Mouse (Mus musculus): ENCODE measurements around the gene Baz2b.

Baz2b gene

DNA sequence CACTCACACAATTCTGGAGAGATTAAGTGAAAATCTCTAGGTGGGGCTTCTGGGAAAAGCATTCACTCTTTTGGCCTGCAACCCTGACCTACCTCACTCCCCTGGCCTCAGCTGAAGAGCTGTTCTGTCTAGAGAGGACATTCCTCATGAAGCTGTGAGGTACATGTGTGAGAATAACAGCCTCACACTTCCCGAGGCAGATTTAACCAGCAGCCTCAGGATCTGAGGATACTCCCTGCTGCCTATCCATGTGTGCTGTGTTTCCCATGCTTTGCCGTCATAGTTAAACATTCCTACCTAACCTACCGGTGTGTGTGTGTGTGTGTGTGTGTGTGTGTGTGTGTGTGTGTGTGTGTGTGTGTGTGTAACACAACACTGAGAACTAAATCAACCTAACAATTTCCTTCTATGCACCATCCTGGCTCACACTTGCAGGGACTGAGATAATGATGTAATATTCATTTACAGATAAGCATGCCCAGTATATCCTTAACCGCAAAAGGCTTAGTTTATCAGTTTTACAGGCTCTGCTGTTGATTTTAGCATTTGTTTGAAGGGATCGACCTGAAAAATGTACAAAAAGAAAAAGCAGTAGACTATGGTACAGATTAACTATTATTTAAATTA is 206.5 kb downstream of the Baz2b start:
- no peak for DNase-seq (ENCODE audit: low read depth, low spot score)

- no peak for DNase-seq (ENCODE audit: low read depth, low spot score)
Observed at GRCm38 (mm10) chr2:60000268-60000667, 209.4 kb downstream of the Baz2b start.

GRCm38 (mm10) chr2:59997479-59998228 is 212.0 kb downstream of the Baz2b start:
- no peak for DNase-seq (ENCODE audit: low read depth, low spot score)

- DNase-seq (ENCODE audit: low read depth, low spot score): no peak
Observed at GRCm38 (mm10) chr2:59996911-59997310, 212.7 kb downstream of the Baz2b start.

- no peak for DNase-seq (ENCODE audit: low read depth, low spot score)
Observed at GRCm38 (mm10) chr2:59993190-59993535, 216.5 kb downstream of the Baz2b start.

DNA sequence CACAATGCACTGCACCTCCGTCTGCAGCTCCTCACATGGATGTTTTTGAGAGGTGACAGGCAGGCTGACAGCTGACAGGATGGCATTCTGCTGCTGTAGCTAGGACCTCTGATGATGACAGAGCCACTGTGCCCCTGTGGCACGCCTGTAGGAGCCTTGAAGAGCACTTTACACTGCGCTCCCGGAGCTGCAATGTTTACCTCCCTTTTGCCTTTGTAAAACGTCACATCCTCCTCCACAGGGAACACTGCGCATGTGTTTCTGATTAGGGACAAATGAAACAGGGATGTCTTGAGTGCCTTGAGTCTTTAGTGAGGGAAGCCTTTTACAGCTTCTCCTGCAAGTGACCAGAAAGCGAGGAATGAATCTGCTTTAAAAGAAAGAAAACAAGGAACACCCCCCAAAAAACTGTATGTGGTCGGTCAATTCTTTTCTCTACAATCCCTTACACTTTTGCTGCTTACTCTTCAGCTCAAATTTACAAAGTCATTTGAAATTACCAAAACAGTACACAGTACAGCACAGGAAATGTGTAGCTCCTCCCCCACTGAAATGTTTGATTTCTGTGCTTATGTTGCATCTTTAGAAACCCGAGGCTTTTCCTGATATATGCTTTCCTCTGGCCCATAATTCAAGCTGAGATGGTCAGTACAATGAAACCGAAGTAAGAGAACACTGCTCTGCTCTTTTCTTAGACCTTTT is 217.0 kb downstream of the Baz2b start:
- DNase-seq (ENCODE audit: low read depth, low spot score): no peak

- no peak for DNase-seq (ENCODE audit: low read depth, low spot score)
Observed at GRCm38 (mm10) chr2:59991775-59992174, 217.9 kb downstream of the Baz2b start.

GRCm38 (mm10) chr2:59987521-59987920 is 222.1 kb downstream of the Baz2b start:
- no peak for DNase-seq (ENCODE audit: low read depth, low spot score)

- peak; percentile 67 for DNase-seq (ENCODE audit: low read depth, low spot score)
Observed at GRCm38 (mm10) chr2:59979488-59980220, 230.0 kb downstream of the Baz2b start.

DNA sequence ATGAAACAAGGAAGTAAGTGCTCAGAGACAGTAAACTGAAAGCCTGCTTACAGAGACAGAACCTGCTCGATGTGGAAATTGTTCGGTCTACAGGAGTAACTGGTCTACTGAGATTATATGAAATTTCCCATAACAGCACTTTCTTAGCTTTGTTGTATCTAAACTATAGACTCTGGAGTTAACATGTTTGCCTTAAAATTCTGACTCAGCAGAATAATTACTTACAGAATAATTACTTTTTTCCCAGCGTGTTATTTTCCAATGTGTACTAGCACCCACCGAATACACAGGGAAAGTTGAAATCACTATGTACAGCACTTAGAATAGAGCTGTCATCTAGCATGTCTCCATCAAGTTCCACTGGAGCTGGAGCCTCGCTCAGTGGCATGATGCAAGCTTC is 233.0 kb downstream of the Baz2b start:
- DNase-seq (ENCODE audit: low read depth, low spot score): no peak

DNA sequence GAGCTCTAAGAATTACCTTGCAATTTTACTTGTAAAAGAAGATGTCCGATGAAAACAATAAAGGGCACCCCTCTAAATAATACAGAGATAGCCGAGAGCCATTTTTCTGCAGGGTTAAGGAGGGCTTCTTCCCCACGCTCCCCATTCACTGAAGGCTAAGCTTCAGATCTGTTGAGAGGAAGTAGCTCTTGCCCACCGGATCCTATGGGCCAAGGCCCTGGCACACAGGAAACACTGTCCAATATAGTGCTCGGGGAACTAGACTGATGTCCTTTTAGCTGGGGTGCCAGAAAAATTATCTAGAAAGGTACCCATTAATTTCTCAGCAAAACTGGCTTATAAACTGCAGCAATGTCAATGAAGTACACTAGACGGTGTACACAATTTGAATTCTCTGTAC is 233.9 kb downstream of the Baz2b start:
- DNase-seq (ENCODE audit: low read depth, low spot score): no peak

- no peak for DNase-seq (ENCODE audit: low read depth, low spot score)
Observed at GRCm38 (mm10) chr2:59973962-59974361, 235.7 kb downstream of the Baz2b start.

DNA sequence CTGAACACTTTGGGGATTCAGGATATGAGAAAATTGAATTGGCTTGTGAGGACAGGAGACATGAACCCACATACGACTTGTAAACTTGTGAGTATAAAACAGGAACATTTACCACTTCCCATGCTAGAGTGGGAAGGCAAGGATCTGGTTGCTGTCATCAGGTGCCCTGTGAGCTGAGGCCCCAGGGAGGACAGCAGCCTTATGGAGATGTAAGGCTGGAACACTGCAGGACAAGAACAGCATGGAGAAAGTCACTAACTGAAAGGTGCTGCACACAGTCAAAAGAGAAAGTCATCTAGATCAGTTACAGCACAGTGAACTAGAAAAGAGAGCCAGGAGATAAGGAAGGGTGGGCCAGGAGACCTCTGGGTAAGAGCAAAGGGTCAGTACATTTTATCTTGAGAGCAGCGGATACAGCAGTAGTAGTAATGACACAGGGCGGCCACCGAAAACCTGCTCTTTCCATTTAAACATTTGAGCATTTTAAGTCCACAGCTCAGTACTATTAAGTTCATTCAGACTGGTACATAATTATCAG is 236.5 kb downstream of the Baz2b start:
- DNase-seq (ENCODE audit: low read depth, low spot score): no peak

DNA sequence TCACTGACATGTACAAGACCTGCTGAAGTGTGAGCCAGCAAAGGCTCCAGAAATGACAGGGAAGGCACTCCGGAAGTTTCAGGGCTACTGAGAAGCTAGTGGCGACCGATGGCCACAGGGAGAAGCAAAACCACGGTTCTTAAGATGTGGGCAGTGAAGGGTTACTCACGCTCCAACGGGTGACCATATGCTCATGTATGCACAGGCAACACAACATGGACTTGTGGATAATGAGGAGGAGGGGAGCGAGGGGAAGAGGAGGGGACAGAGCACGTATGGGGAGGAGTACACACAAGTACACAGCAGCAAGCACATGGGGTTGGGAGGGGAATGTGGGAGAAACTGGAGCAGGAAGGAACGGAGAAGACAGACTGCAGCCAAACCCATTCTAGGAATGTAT is 239.1 kb downstream of the Baz2b start:
- no peak for DNase-seq (ENCODE audit: low read depth, low spot score)

DNA sequence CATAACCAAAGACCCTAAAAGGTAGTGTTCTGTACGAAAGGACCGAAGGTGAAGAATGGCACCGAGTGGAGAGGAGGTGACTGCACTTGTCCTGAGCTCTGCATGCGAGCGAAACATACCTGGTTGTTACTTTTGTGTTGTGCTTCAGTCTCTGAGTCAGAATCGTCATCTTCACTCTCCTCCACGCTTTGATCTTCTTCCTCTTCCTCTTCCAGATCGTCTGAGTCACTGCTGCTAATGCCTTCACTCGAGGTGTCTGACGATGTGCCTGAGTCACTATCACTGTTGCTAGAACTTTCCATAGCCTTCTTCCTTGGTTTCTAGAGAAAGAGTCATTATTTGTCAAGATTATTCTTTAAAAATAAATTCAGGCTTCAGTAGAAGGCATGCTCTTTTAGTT is 240.5 kb downstream of the Baz2b start:
- no peak for DNase-seq (ENCODE audit: low read depth, low spot score)

DNA sequence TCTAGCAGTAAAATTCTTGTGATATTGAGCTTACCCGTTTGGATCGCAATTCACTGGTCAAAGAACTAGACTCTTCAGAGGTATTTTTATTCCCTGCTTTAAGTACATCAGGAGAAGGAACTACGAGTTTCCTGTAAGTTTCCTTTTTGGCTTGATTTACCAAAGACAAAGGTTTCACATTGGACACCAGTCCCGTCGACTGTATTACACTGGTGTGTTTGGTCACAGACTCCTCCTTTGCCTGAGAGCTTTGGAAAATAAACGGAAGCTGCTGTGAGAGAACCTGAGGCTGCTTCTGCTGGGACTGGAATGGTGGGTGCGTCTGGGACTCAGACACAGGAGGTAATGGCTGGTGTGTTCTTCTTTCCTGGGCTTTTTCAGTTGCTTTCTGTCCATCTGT is 241.0 kb downstream of the Baz2b start:
- DNase-seq (ENCODE audit: low read depth, low spot score): no peak

GRCm38 (mm10) chr2:59966454-59966853 is 243.2 kb downstream of the Baz2b start:
- DNase-seq (ENCODE audit: low read depth, low spot score): no peak

DNA sequence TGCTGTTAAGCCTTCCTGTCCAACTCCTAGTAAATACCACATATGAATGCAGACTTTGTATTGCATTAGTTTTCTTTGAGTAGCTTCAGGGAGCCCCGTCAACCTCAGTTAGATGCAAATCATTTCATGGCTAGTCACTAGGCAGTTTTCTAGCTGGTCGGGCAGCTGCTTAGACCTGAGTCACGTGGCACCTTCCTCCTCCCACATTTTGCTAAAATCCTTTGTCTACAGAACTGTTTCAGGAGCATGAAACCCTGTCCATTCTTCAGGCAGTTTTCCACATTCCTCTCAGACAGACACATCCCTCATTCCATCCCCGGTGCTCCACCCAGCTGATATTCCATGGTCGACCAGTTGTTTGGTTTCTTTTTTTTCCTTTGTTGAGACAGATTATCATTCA is 246.6 kb downstream of the Baz2b start:
- DNase-seq (ENCODE audit: low read depth, low spot score): peak; percentile 81

- DNase-seq (ENCODE audit: low read depth, low spot score): no peak
Observed at GRCm38 (mm10) chr2:59962579-59962978, 247.1 kb downstream of the Baz2b start.

DNA sequence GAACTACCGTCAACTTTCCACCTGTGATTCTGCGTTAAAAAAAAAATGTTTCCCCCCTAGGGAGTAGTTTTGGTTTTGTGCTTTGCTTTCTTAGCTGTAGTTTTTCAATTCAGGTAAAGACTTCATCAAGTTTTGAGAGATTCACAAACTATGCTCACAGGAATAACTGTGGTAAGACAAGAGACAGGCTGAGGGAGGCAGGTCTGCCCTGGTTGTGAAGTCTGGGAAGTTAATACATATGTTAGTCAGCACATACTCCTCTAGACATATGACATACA is 249.2 kb downstream of the Baz2b start:
- DNase-seq (ENCODE audit: low read depth, low spot score): no peak

GRCm38 (mm10) chr2:59959668-59960494 is 249.8 kb downstream of the Baz2b start:
- DNase-seq (ENCODE audit: low read depth, low spot score): no peak
